Mouse (Mus musculus) ES-E14 (cell line): ENCODE measurements at regions not wholly inside any gene's neighbourhood (a gene's known extent, or its start where the extent isn't known, plus 50 kb on each side); places are given as distances from the start of the nearest gene placed in this dataset.

Experiments
- DNase-seq: peaks from one replicate; pipeline ENCODE4 v3.0.0-alpha.2; 2013; ENCODE audit warnings: low read depth, low spot score
- H3K27ac ChIP-seq: 2 replicates; pipeline ENCODE4 v1.5.1; 2012; ENCODE audit warnings: low read depth, mild to moderate bottlenecking, low read length, moderate library complexity, mixed read lengths; ENCODE audit not compliant: poor library complexity, insufficient read depth, severe bottlenecking
- H3K36me3 ChIP-seq: 2 replicates; pipeline ENCODE4 v1.6.1; 2012; ENCODE audit warnings: mild to moderate bottlenecking, low read length, moderate library complexity, mixed read lengths; ENCODE audit not compliant: control insufficient read depth, poor library complexity, insufficient read depth, severe bottlenecking
- H3K4me1 ChIP-seq, 2 experiments: fragments of 150-350 bp in 1 of 2; sonication (generic) in 1 of 2; 2 replicates each; pipeline ENCODE4 v1.6.1; 2012; ENCODE audit warnings: low read length in 2 of 2, mild to moderate bottlenecking in 1 of 2, mixed read lengths in 1 of 2; ENCODE audit not compliant: control insufficient read depth in 2 of 2, insufficient read depth in 2 of 2, poor library complexity in 1 of 2
- H3K4me3 ChIP-seq, 2 experiments: fragments of 150-350 bp in 1 of 2; sonication (generic) in 1 of 2; 2 replicates each; pipeline ENCODE4 v1.5.1; 2012; ENCODE audit warnings: low read length in 2 of 2, low read depth in 1 of 2, mild to moderate bottlenecking in 1 of 2, mixed read lengths in 1 of 2; ENCODE audit not compliant: insufficient read depth in 1 of 2, poor library complexity in 1 of 2, severe bottlenecking in 1 of 2
- H3K9ac ChIP-seq: 2 replicates; pipeline ENCODE4 v1.6.1; 2012; ENCODE audit warnings: low read depth, mild to moderate bottlenecking, low read length, mixed read lengths; ENCODE audit not compliant: poor library complexity, insufficient read depth, severe bottlenecking
- H3K9me3 ChIP-seq: fragments of 150-350 bp; sonication (generic); 2 replicates; pipeline ENCODE4 v1.6.1; 2012; ENCODE audit warnings: low read depth, mild to moderate bottlenecking, low read length; ENCODE audit not compliant: control insufficient read depth, insufficient read depth
- CHD2 ChIP-seq: IDR thresholded peaks from 2 replicates; pipeline ENCODE4 v1.6.1; 2014; ENCODE audit warnings: mild to moderate bottlenecking, low read depth, low read length, inconsistent platforms
- HCFC1 ChIP-seq: IDR thresholded peaks from 2 replicates; pipeline ENCODE4 v1.6.1; 2012; ENCODE audit warnings: low read length, inconsistent platforms, borderline replicate concordance; ENCODE audit not compliant: insufficient read depth
- MAFK ChIP-seq: IDR thresholded peaks from 2 replicates; pipeline ENCODE4 v1.6.1; 2014; ENCODE audit warnings: mild to moderate bottlenecking, low read depth, low read length, inconsistent platforms; ENCODE audit not compliant: insufficient read depth
- ZC3H11A ChIP-seq: IDR thresholded peaks from 2 replicates; pipeline ENCODE4 v1.6.1; 2012; ENCODE audit warnings: low read depth, mild to moderate bottlenecking, inconsistent platforms, low read length, borderline replicate concordance
- ZNF384 ChIP-seq: IDR thresholded peaks from 2 replicates; pipeline ENCODE4 v1.6.1; 2012; ENCODE audit warnings: low read depth, low read length, inconsistent platforms
- in situ Hi-C, 2 experiments: fragments of 600-800 bp; cut with MboI; formaldehyde crosslinking; loops; one replicate each; pipeline ENCODE4 v1.15.1; 2025; ENCODE audit warnings: low sequenced_read_pairs in 2 of 2, inconsistent platforms in 1 of 2; ENCODE audit not compliant: unreplicated experiment in 2 of 2

GRCm38 (mm10) chr1:18976705-18977309 is 126.0 kb upstream of the Tfap2d start:
- H3K4me3 ChIP-seq, result no peak overlapping the region
- no peak overlapping the region for H3K9ac ChIP-seq
- TF ChIP-seq MAFK (no peak), HCFC1 (no peak), ZC3H11A (no peak), CHD2 (no peak), ZNF384 (no peak)
- no peaks in the 10 kb centered on the region for H3K4me1 ChIP-seq
- DNase-seq, result no peak
- in situ Hi-C loops, result loop anchor here in 1 of 2 experiments (25.0 kb wide), 1 partner anchor 615 kb away; no protein-coding TSS in a partner anchor
- no peaks in the 10 kb centered on the region for H3K36me3 ChIP-seq
- H3K9me3 ChIP-seq, result no peaks in the 10 kb centered on the region
- no peak overlapping the region for H3K27ac ChIP-seq

- in situ Hi-C loops, result loop anchor here in 1 of 2 experiments (25.0 kb wide), 1 partner anchor 617 kb away; no protein-coding TSS in a partner anchor
- H3K4me3 ChIP-seq, result no peak overlapping the region
These were observed 123.7 kb upstream of the Tfap2d start for GRCm38 (mm10) chr1:18979141-18979540.

GRCm38 (mm10) chr1:19016778-19017177 is 86.0 kb upstream of the Tfap2d start:
- H3K9me3 ChIP-seq, result no peaks in the 10 kb centered on the region
- in situ Hi-C loops, result no loop called here
- no peak overlapping the region for H3K4me3 ChIP-seq
- H3K36me3 ChIP-seq, result no peaks in the 10 kb centered on the region
- no peaks in the 10 kb centered on the region for H3K4me1 ChIP-seq
- DNase-seq, result no peak
- TF ChIP-seq MAFK (no peak), ZC3H11A (no peak)
- H3K9ac ChIP-seq, result no peak overlapping the region
- H3K27ac ChIP-seq, result no peak overlapping the region

More at GRCm38 (mm10) chr1:18979141-18979540, 123.7 kb upstream of the Tfap2d start:
- Histone ChIP-seq H3K4me1 (no peaks in the 10 kb centered on the region), H3K9me3 (no peaks in the 10 kb centered on the region), H3K27ac (no peak overlapping the region), H3K9ac (no peak overlapping the region), H3K36me3 (no peaks in the 10 kb centered on the region)
- TF ChIP-seq HCFC1 (no peak), MAFK (no peak), CHD2 (no peak)
- no peak for DNase-seq
